ENCODE assay signal across 8 mouse cellular contexts in the genomic region with DNA sequence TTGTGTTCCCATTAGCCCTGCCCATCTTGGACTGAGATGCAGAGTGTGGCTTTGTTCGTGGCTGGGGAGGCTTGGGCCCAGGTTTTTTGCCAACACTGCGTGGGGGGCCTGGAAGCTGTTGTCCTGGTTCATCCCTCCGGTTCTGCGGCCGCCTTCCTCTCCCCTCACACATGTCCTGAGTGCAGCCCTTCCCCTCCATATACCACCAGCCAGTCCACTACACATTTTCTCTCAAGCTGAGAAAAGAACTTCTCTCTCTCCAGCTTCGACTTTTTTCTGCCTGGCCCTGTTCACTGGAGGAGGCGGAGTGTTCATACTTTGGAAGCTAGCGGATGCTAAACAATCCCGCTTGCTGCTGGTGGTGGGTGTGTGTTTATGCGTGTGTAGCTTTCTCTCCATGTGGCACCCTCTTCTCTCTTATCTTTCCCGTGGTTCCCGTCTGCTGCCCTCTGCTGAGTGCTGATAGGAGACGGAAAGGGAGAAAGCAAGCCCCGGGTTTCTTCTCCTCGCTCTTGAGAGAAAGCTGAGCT. TPM values are rescaled to one million over a fixed set of nuclear protein-coding genes. Genes with fewer than 3 reads are reported as not detected.
DNase-seq lines count a peak whose midpoint lies in the region; ATAC-seq and TF ChIP-seq lines count a peak whose summit lies in the region.

No protein-coding gene starts in this region.

- H3K4me1 ChIP-seq in kidney, postnatal 0 days (replicated peaks; ENCODE audit: insufficient read depth, low read length) = peaks cover 26% of the 10 kb centered on the region; the same call in 1 of the 2 replicates
- peaks cover 42% of the 10 kb centered on the region for H3K4me1 ChIP-seq in kidney, embryonic 14.5 days (ENCODE audit: control insufficient read depth, insufficient read depth, low read length)
- peaks cover 51% of the 10 kb centered on the region for H3K4me1 ChIP-seq in neural tube, embryonic 15.5 days

- H3K36me3 ChIP-seq in kidney, postnatal 0 days (ENCODE audit: insufficient read depth, low read length) = no peaks in the 10 kb centered on the region
- no peaks in the 10 kb centered on the region for H3K36me3 ChIP-seq in kidney, embryonic 14.5 days (ENCODE audit: control insufficient read depth, insufficient read depth, low read length)
- H3K36me3 ChIP-seq in neural tube, embryonic 15.5 days = no peaks in the 10 kb centered on the region

- H3K27me3 ChIP-seq in kidney, postnatal 0 days (ENCODE audit: insufficient read depth, low read length) = no peaks in the 10 kb centered on the region
- H3K27me3 ChIP-seq in kidney, embryonic 14.5 days (ENCODE audit: control insufficient read depth, insufficient read depth, low read length) = no peaks in the 10 kb centered on the region
- H3K27me3 ChIP-seq in neural tube, embryonic 15.5 days (replicated peaks) = no peaks in the 10 kb centered on the region; the same call in 1 of the 2 replicates

- H3K4me3 ChIP-seq in kidney, postnatal 0 days (replicated peaks; ENCODE audit: low read depth, low read length) = no peak overlapping the region
- H3K4me3 ChIP-seq in kidney, embryonic 14.5 days (ENCODE audit: low read length) = no peak overlapping the region
- H3K4me3 ChIP-seq in left cerebral cortex, adult 2 months = no peak overlapping the region
- H3K4me3 ChIP-seq in neural tube, embryonic 15.5 days (replicated peaks) = no peak overlapping the region

- no peaks in the 10 kb centered on the region for H3K9me3 ChIP-seq in kidney, postnatal 0 days (replicated peaks; ENCODE audit: low read length)
- H3K9me3 ChIP-seq in kidney, embryonic 14.5 days (ENCODE audit: control insufficient read depth, low read length) = no peaks in the 10 kb centered on the region
- no peaks in the 10 kb centered on the region for H3K9me3 ChIP-seq in neural tube, embryonic 15.5 days (replicated peaks)

- ATAC-seq in kidney, postnatal 0 days (replicated peaks; ENCODE audit: low FRiP score, low read depth) = no peak
- ATAC-seq in kidney, embryonic 14.5 days (ENCODE audit: low FRiP score, low TSS enrichment) = no peak
- ATAC-seq in neural tube, embryonic 15.5 days (ENCODE audit: low FRiP score) = no peak

- H3K9ac ChIP-seq in kidney, postnatal 0 days (ENCODE audit: low read depth, low read length) = no peak overlapping the region
- H3K9ac ChIP-seq in kidney, embryonic 14.5 days (ENCODE audit: low read depth, low read length) = no peak overlapping the region
- H3K9ac ChIP-seq in neural tube, embryonic 15.5 days (replicated peaks) = peak overlapping the region; percentile 7; the same call in 1 of the 2 replicates

- 0 out of 2 replicates have a peak overlapping the region, but pooled peaks have one; percentile 4 for H3K27ac ChIP-seq in kidney, postnatal 0 days
- no peak overlapping the region for H3K27ac ChIP-seq in kidney, embryonic 14.5 days (ENCODE audit: low read depth, low read length)
- no peak overlapping the region for H3K27ac ChIP-seq in left cerebral cortex, adult 2 months
- H3K27ac ChIP-seq in neural tube, embryonic 15.5 days (replicated peaks) = 0 out of 2 replicates have a peak overlapping the region, but pooled peaks have one; percentile 14

- TF ChIP-seq CTCF in kidney, postnatal 0 days (IDR thresholded peaks at IDR 0.05; ENCODE audit: low read depth) = peak; percentile 8; the same call in 1 of the 2 replicates
- TF ChIP-seq CTCF in left cerebral cortex, adult 2 months (IDR thresholded peaks at IDR 0.05) = peak; percentile 49

- 43% methylated on average over 15 of the region's 15 CpGs for WGBS in kidney, postnatal 0 days
- WGBS in kidney, embryonic 14.5 days = 46% methylated on average over 15 of the region's 15 CpGs
- WGBS in neural tube, embryonic 15.5 days = 46% methylated on average over 15 of the region's 15 CpGs

- peak; percentile 73 for DNase-seq in kidney, postnatal 0 days (ENCODE audit: low spot score)
- DNase-seq in brain, embryonic 18.5 days (ENCODE audit: low read depth, low spot score) = peak; percentile 50
- peak; percentile 52 to 63 for DNase-seq in frontal cortex, postnatal 10 days (ENCODE audit: low spot score in 2 of 2)
- DNase-seq in left cerebral cortex, adult 2 months (ENCODE audit: extremely low spot score in 1 of 2, low spot score in 2 of 2) = peak; percentile 45 to 56
- DNase-seq in natural killer cell, adult 2 months (ENCODE audit: low spot score in 2 of 2) = no peak
- no peak for DNase-seq in thymus, postnatal 10 days (ENCODE audit: low spot score in 2 of 2)

- no peak overlapping the region for H3K4me2 ChIP-seq in kidney, postnatal 0 days (ENCODE audit: low read length)
- no peak overlapping the region for H3K4me2 ChIP-seq in kidney, embryonic 14.5 days (replicated peaks; ENCODE audit: low read depth, low read length)
- H3K4me2 ChIP-seq in neural tube, embryonic 15.5 days = no peak overlapping the region; the same call in 1 of the 2 replicates

- intact Hi-C loops in left cerebral cortex, adult 2 months (cut with DNase I) = loop anchor here (5.0 kb wide), 1 partner anchor 104 kb away; no protein-coding TSS in a partner anchor

RNA-seq across cellular contexts. Expression of gene Galnt10, which starts 6.1 kb away (rescaled TPM):
- 18.4 and 19.2 TPM in 2 replicates for polyA plus RNA-seq in kidney, postnatal 0 days (2015; fragmentation: Nextera tagmentation; extraction: Ambion mirVana)
- 7.3 and 13.0 TPM in 2 replicates for polyA plus RNA-seq in kidney, embryonic 14.5 days (2014; fragmentation: Nextera tagmentation; extraction: Ambion mirVana)
- 1 to 10 TPM; 5.9 to 7.4 TPM for total RNA-seq in left cerebral cortex, adult 2 months (2021)
- 11.7 and 12.7 TPM in 2 replicates for polyA plus RNA-seq in neural tube, embryonic 15.5 days (2015; fragmentation: Nextera tagmentation; extraction: Ambion mirVana)

Comparison
In these comparisons a context has a peak if more than half of its experiments do, and no peak if none do; other contexts are left out.
1. H3K27ac ChIP-seq: peak in kidney, postnatal 0 days (single experiment) and neural tube, embryonic 15.5 days (single experiment); none in kidney, embryonic 14.5 days (single experiment) and left cerebral cortex, adult 2 months (single experiment).
2. DNase-seq: peak in kidney, postnatal 0 days (single experiment), brain, embryonic 18.5 days (single experiment), frontal cortex, postnatal 10 days (2 of 2) and left cerebral cortex, adult 2 months (2 of 2); none in natural killer cell, adult 2 months (0 of 2) and thymus, postnatal 10 days (0 of 2).